Mouse (Mus musculus): ENCODE data around the gene Ecd.

DNA sequence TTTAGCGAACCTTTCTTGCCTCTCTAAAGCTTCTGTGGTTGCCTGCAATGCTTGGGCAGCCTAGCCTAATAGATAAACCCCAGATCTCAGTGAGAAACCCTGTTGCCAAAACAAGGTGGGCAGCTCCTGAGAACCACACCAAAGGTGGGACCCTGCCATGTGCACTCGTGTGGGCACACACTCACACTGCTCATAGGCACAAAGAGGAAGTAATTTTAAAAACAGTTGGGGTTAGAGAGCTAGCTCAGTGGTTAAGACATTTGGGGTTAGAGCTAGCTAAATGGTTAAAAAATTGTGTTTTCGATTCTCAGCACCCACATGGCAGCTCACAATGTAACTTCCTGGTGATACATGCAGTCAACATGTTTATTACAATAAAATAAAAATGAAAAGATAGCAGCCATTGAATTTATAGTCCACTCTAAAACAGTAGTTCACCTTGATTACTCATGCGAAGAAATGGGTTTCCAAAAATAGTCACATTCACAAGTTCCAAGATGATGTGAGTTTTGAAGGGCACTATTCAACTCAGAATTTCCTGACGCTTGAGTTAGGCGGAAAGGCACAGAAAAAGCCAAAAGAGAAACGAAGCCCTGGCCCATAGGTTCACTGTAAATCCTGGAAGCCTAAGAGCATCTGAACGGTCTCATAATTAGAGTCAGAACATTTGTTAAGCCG lies 32.0 kb upstream of the Ecd start:
- TF ChIP-seq CTCF (IDR thresholded peaks at IDR 0.05; ENCODE audit: borderline replicate concordance, extremely low read depth, insufficient read depth, insufficient read length) (no peak), POLR2A (IDR thresholded peaks at IDR 0.05; ENCODE audit: borderline replicate concordance, extremely low read depth, insufficient read depth, insufficient read length, poor library complexity, severe bottlenecking) (no peak)
